Mouse (Mus musculus): ENCODE data around the gene Adamts20.

The Adamts20 gene

GRCm38 (mm10) chr15:94379425-94379824, 85.8 kb downstream of the Adamts20 start:
- no peak for ATAC-seq (ENCODE audit: insufficient number of reproducible peaks, low FRiP score, low TSS enrichment)

- ATAC-seq (ENCODE audit: insufficient number of reproducible peaks, low FRiP score, low TSS enrichment): no peak
These were observed 92.7 kb downstream of the Adamts20 start for GRCm38 (mm10) chr15:94372548-94372947.

- ATAC-seq (ENCODE audit: insufficient number of reproducible peaks, low FRiP score, low TSS enrichment): no peak
These were observed 116.2 kb downstream of the Adamts20 start for GRCm38 (mm10) chr15:94349052-94349451.

- ATAC-seq (ENCODE audit: insufficient number of reproducible peaks, low FRiP score, low TSS enrichment): no peak
These were observed 120.9 kb downstream of the Adamts20 start for GRCm38 (mm10) chr15:94344317-94344716.

- ATAC-seq (ENCODE audit: insufficient number of reproducible peaks, low FRiP score, low TSS enrichment): no peak
These were observed 122.9 kb downstream of the Adamts20 start for GRCm38 (mm10) chr15:94342365-94342764.

GRCm38 (mm10) chr15:94339011-94339410, 126.2 kb downstream of the Adamts20 start:
- ATAC-seq (ENCODE audit: insufficient number of reproducible peaks, low FRiP score, low TSS enrichment): no peak

- ATAC-seq (ENCODE audit: insufficient number of reproducible peaks, low FRiP score, low TSS enrichment): no peak
These were observed 130.6 kb downstream of the Adamts20 start for GRCm38 (mm10) chr15:94334586-94334985.

- no peak for ATAC-seq (ENCODE audit: insufficient number of reproducible peaks, low FRiP score, low TSS enrichment)
These were observed 138.6 kb downstream of the Adamts20 start for GRCm38 (mm10) chr15:94326626-94327025.

- ATAC-seq (ENCODE audit: insufficient number of reproducible peaks, low FRiP score, low TSS enrichment): no peak
These were observed 139.6 kb downstream of the Adamts20 start for GRCm38 (mm10) chr15:94325509-94326181.

- no peak for ATAC-seq (ENCODE audit: insufficient number of reproducible peaks, low FRiP score, low TSS enrichment)
These were observed 149.0 kb downstream of the Adamts20 start for GRCm38 (mm10) chr15:94316171-94316570.

GRCm38 (mm10) chr15:94309689-94310088, 155.5 kb downstream of the Adamts20 start:
- no peak for ATAC-seq (ENCODE audit: insufficient number of reproducible peaks, low FRiP score, low TSS enrichment)

- no peak for ATAC-seq (ENCODE audit: insufficient number of reproducible peaks, low FRiP score, low TSS enrichment)
These were observed 157.3 kb downstream of the Adamts20 start for GRCm38 (mm10) chr15:94307888-94308287.

- no peak for ATAC-seq (ENCODE audit: insufficient number of reproducible peaks, low FRiP score, low TSS enrichment)
These were observed 162.1 kb downstream of the Adamts20 start for GRCm38 (mm10) chr15:94303151-94303550.

- no peak for ATAC-seq (ENCODE audit: insufficient number of reproducible peaks, low FRiP score, low TSS enrichment)
These were observed 171.1 kb downstream of the Adamts20 start for GRCm38 (mm10) chr15:94294084-94294483.

- no peak for ATAC-seq (ENCODE audit: insufficient number of reproducible peaks, low FRiP score, low TSS enrichment)
These were observed 177.2 kb downstream of the Adamts20 start for GRCm38 (mm10) chr15:94288015-94288414.

- ATAC-seq (ENCODE audit: insufficient number of reproducible peaks, low FRiP score, low TSS enrichment): no peak
These were observed 177.7 kb downstream of the Adamts20 start for GRCm38 (mm10) chr15:94287495-94287894.

- no peak for ATAC-seq (ENCODE audit: insufficient number of reproducible peaks, low FRiP score, low TSS enrichment)
These were observed 188.8 kb downstream of the Adamts20 start for GRCm38 (mm10) chr15:94276418-94276817.

GRCm38 (mm10) chr15:94265630-94266029, 199.6 kb downstream of the Adamts20 start:
- no peak for ATAC-seq (ENCODE audit: insufficient number of reproducible peaks, low FRiP score, low TSS enrichment)

GRCm38 (mm10) chr15:94264497-94264879, 200.7 kb downstream of the Adamts20 start:
- ATAC-seq (ENCODE audit: insufficient number of reproducible peaks, low FRiP score, low TSS enrichment): no peak

- ATAC-seq (ENCODE audit: insufficient number of reproducible peaks, low FRiP score, low TSS enrichment): no peak
These were observed 201.2 kb downstream of the Adamts20 start for GRCm38 (mm10) chr15:94263866-94264496.

GRCm38 (mm10) chr15:94263241-94263640, 202.0 kb downstream of the Adamts20 start:
- no peak for ATAC-seq (ENCODE audit: insufficient number of reproducible peaks, low FRiP score, low TSS enrichment)

GRCm38 (mm10) chr15:94259497-94259896, 205.7 kb downstream of the Adamts20 start:
- no peak for ATAC-seq (ENCODE audit: insufficient number of reproducible peaks, low FRiP score, low TSS enrichment)

All from cerebellum, adult (tissue).